Mouse (Mus musculus): ENCODE data around the gene Slc29a1. TPM values are rescaled to one million over a fixed set of nuclear protein-coding genes. Genes with fewer than 3 reads are reported as not detected.

Slc29a1 gene
- total and polyA plus RNA-seq, 3 experiments: 58.4 to 88.0 (median 72.1) TPM

- Histone ChIP-seq H3K36me3 (replicated peaks in 1 of 2; ENCODE audit: control insufficient read depth in 1 of 2, insufficient read depth in 1 of 2, low read length in 1 of 2) (no peaks in the 10 kb centered on the region), H3K27me3 (replicated peaks) (peaks cover 1% of the 10 kb centered on the region), H3K4me2 (ENCODE audit: insufficient read depth, low read depth, poor library complexity, severe bottlenecking) (no peak within 1 kb of the TSS), H3K27ac (ENCODE audit: insufficient read depth, low read depth) (no peak within 1 kb of the TSS), H3K9ac (ENCODE audit: insufficient read depth, low read depth) (no peak within 1 kb of the TSS), H3K4me1 (ENCODE audit: control insufficient read depth in 1 of 2, insufficient read depth in 2 of 2) (peaks cover 3 to 18% of the 10 kb centered on the region in 2 experiments; a peak in 3 of 4 replicates), H3K9me3 (replicated peaks; ENCODE audit: low read length) (no peaks in the 10 kb centered on the region), H3K79me2 (replicated peaks; ENCODE audit: control insufficient read depth, extremely low read depth, insufficient read depth, poor library complexity, severe bottlenecking) (no peaks in the 10 kb centered on the region), H3K4me3 (replicated peaks in 1 of 3; ENCODE audit: low read depth in 2 of 3, low read length in 2 of 3, poor library complexity in 1 of 3) (no peak within 1 kb of the TSS)
- DNase-seq (ENCODE audit: extremely low read depth): no peak
- in situ Hi-C loops (cut with MboI; ENCODE audit: low pct_ligation_motif_present, low pct_unique_long_range_greater_than_20kb, low sequenced_read_pairs): no loop called here
- TF ChIP-seq MAX (IDR thresholded peaks at IDR 0.05; ENCODE audit: low read length): no peak
- TF ChIP-seq HCFC1 (IDR thresholded peaks at IDR 0.05; ENCODE audit: low read depth, low read length): no peak
- no peak for TF ChIP-seq MAZ (IDR thresholded peaks at IDR 0.05; ENCODE audit: low read depth, low read length)
- no peak for TF ChIP-seq RAD21 (IDR thresholded peaks at IDR 0.05; ENCODE audit: low read depth, low read length)
- dilution Hi-C loops (cut with MboI; ENCODE audit: extremely low pct_ligation_motif_present, extremely low pct_unique_long_range_greater_than_20kb, low sequenced_read_pairs): no loop called here
These were observed 2.5 kb upstream of the Slc29a1 start, which contains the start of gene Mymx for GRCm38 (mm10) chr17:45601877-45602304. Gene Mymx, minus strand, starts transcription at chr17:45602102.

- H3K4me3 ChIP-seq (replicated peaks in 1 of 3; ENCODE audit: low read depth in 2 of 3, low read length in 2 of 3, poor library complexity in 1 of 3): no peak overlapping the region
- H3K9ac ChIP-seq (ENCODE audit: insufficient read depth, low read depth): no peak overlapping the region
- H3K27ac ChIP-seq (ENCODE audit: insufficient read depth, low read depth): no peak overlapping the region
- H3K9me3 ChIP-seq (replicated peaks; ENCODE audit: low read length): no peaks in the 10 kb centered on the region
- no peaks in the 10 kb centered on the region for H3K36me3 ChIP-seq (replicated peaks in 1 of 2; ENCODE audit: control insufficient read depth in 1 of 2, insufficient read depth in 1 of 2, low read length in 1 of 2)
- no peak overlapping the region for H3K4me2 ChIP-seq (ENCODE audit: insufficient read depth, low read depth, poor library complexity, severe bottlenecking)
- DNase-seq (ENCODE audit: extremely low read depth): no peak
- dilution Hi-C loops (cut with MboI; ENCODE audit: extremely low pct_ligation_motif_present, extremely low pct_unique_long_range_greater_than_20kb, low sequenced_read_pairs): no loop called here
- no peak for TF ChIP-seq TBP (conservative IDR thresholded peaks at IDR 0.05; ENCODE audit: low read depth, low read length)
- TF ChIP-seq USF2 (conservative IDR thresholded peaks at IDR 0.05; ENCODE audit: low read depth, low read length): no peak
- no peak for TF ChIP-seq MAFK (IDR thresholded peaks at IDR 0.05; ENCODE audit: insufficient replicate concordance, low read length)
- TF ChIP-seq JUN (IDR thresholded peaks at IDR 0.05; ENCODE audit: insufficient read depth, low read depth, low read length): no peak
- peaks cover 1% of the 10 kb centered on the region for H3K27me3 ChIP-seq (replicated peaks)
- in situ Hi-C loops (cut with MboI; ENCODE audit: low pct_ligation_motif_present, low pct_unique_long_range_greater_than_20kb, low sequenced_read_pairs): no loop called here
- peaks cover 5 to 23% of the 10 kb centered on the region in 2 experiments; a peak in 3 of 4 replicates for H3K4me1 ChIP-seq (ENCODE audit: control insufficient read depth in 1 of 2, insufficient read depth in 2 of 2)
- H3K79me2 ChIP-seq (replicated peaks; ENCODE audit: control insufficient read depth, extremely low read depth, insufficient read depth, poor library complexity, severe bottlenecking): no peaks in the 10 kb centered on the region
These were observed 1.9 kb upstream of the Slc29a1 start for GRCm38 (mm10) chr17:45601325-45601724.

- no peak overlapping the region for H3K4me2 ChIP-seq (ENCODE audit: insufficient read depth, low read depth, poor library complexity, severe bottlenecking)
- H3K36me3 ChIP-seq (replicated peaks in 1 of 2; ENCODE audit: control insufficient read depth in 1 of 2, insufficient read depth in 1 of 2, low read length in 1 of 2): no peaks in the 10 kb centered on the region
- dilution Hi-C loops (cut with MboI; ENCODE audit: extremely low pct_ligation_motif_present, extremely low pct_unique_long_range_greater_than_20kb, low sequenced_read_pairs): no loop called here
- no peak overlapping the region for H3K9ac ChIP-seq (ENCODE audit: insufficient read depth, low read depth)
- TF ChIP-seq USF2 (conservative IDR thresholded peaks at IDR 0.05; ENCODE audit: low read depth, low read length): no peak
- no peak for TF ChIP-seq CTCF (conservative IDR thresholded peaks at IDR 0.05 in 1 of 2, IDR thresholded peaks at IDR 0.05 in 1 of 2; ENCODE audit: low read depth in 2 of 2, low read length in 2 of 2)
- TF ChIP-seq E2F4 (IDR thresholded peaks at IDR 0.05; ENCODE audit: insufficient replicate concordance, low read depth, low read length): no peak
- no peak for DNase-seq (ENCODE audit: extremely low read depth)
- no peak overlapping the region for H3K27ac ChIP-seq (ENCODE audit: insufficient read depth, low read depth)
- no peak overlapping the region for H3K4me3 ChIP-seq (replicated peaks in 1 of 3; ENCODE audit: low read depth in 2 of 3, low read length in 2 of 3, poor library complexity in 1 of 3)
- no peaks in the 10 kb centered on the region for H3K9me3 ChIP-seq (replicated peaks; ENCODE audit: low read length)
- peaks cover 1% of the 10 kb centered on the region for H3K27me3 ChIP-seq (replicated peaks)
- H3K4me1 ChIP-seq (ENCODE audit: control insufficient read depth in 1 of 2, insufficient read depth in 2 of 2): peaks cover 9 to 32% of the 10 kb centered on the region in 2 experiments; a peak in 3 of 4 replicates
- H3K79me2 ChIP-seq (replicated peaks; ENCODE audit: control insufficient read depth, extremely low read depth, insufficient read depth, poor library complexity, severe bottlenecking): no peaks in the 10 kb centered on the region
- in situ Hi-C loops (cut with MboI; ENCODE audit: low pct_ligation_motif_present, low pct_unique_long_range_greater_than_20kb, low sequenced_read_pairs): no loop called here
These were observed 861 bp upstream of the Slc29a1 start for GRCm38 (mm10) chr17:45600267-45600666.

Data from CH12.LX (cell line).